Mouse (Mus musculus) lung, postnatal 0 days (tissue): ENCODE data around the gene Ncf2.

ENCODE experiments used
- CTCF ChIP-seq: IDR thresholded peaks from 2 replicates; pipeline ENCODE4 v1.5.1; 2016; ENCODE audit warnings: antibody characterized with exemption, mild to moderate bottlenecking
- EP300 ChIP-seq: IDR thresholded peaks from 2 replicates; pipeline ENCODE4 v1.6.1; 2016; ENCODE audit warnings: antibody characterized with exemption, mild to moderate bottlenecking, control low read depth

- TF ChIP-seq CTCF = no peak; the same call in 1 of the 2 replicates
- TF ChIP-seq EP300 = no peak
These were observed 32.9 kb upstream of the Ncf2 start for GRCm38 (mm10) chr1:152766804-152767748.
